Mouse (Mus musculus) ES-Bruce4 (cell line): ENCODE data around the gene Vps53. TPM values are rescaled to one million over a fixed set of nuclear protein-coding genes. Genes with fewer than 3 reads are reported as not detected.

Experiments
- H3K27ac ChIP-seq: 2 replicates; pipeline ENCODE4 v1.5.1; 2012; ENCODE audit warnings: low read length, inconsistent platforms; ENCODE audit not compliant: insufficient read depth
- H3K27me3 ChIP-seq: 2 replicates; pipeline ENCODE4 v1.6.1; 2012; ENCODE audit warnings: mild to moderate bottlenecking, low read length, inconsistent platforms; ENCODE audit not compliant: control insufficient read depth, poor library complexity, insufficient read depth, severe bottlenecking
- H3K36me3 ChIP-seq: 2 replicates; pipeline ENCODE4 v1.6.1; 2012; ENCODE audit warnings: inconsistent platforms, mild to moderate bottlenecking, low read length, moderate library complexity; ENCODE audit not compliant: control insufficient read depth, poor library complexity, insufficient read depth, severe bottlenecking
- H3K4me1 ChIP-seq: one replicate; pipeline ENCODE4 v1.8.1; 2011; ENCODE audit warnings: low read length; ENCODE audit not compliant: control insufficient read depth, insufficient read depth
- H3K4me3 ChIP-seq: 2 replicates; pipeline ENCODE4 v1.5.1; 2011; ENCODE audit warnings: low read depth, mild to moderate bottlenecking, low read length
- H3K9ac ChIP-seq: 2 replicates; pipeline ENCODE4 v1.6.1; 2012; ENCODE audit warnings: low read depth, mild to moderate bottlenecking, inconsistent platforms; ENCODE audit not compliant: poor library complexity, severe bottlenecking
- H3K9me3 ChIP-seq: replicated peaks from 2 replicates; pipeline ENCODE4 v1.6.1; 2012; ENCODE audit warnings: mild to moderate bottlenecking, low read length, inconsistent platforms; ENCODE audit not compliant: control insufficient read depth, poor library complexity, insufficient read depth, severe bottlenecking
- CTCF ChIP-seq: IDR thresholded peaks from one replicate; pipeline ENCODE4 v1.8.1; 2011; ENCODE audit warnings: low read depth, low read length
- EP300 ChIP-seq: IDR thresholded peaks from 2 replicates; pipeline ENCODE4 v1.6.1; 2011; ENCODE audit warnings: low read depth, low read length; ENCODE audit not compliant: insufficient read depth
- POLR2A ChIP-seq: IDR thresholded peaks from one replicate; pipeline ENCODE4 v1.8.1; 2011; ENCODE audit warnings: low read length; ENCODE audit not compliant: insufficient read depth
- polyA plus RNA-seq: library from polyadenylated mRNA; stranded (reverse); fragments of >200 nt; gene quantifications from 2 replicates; pipeline ENCODE4 v1.2.4, GENCODE M21; 2011; ENCODE audit warnings: low read depth; ENCODE audit not compliant: missing spikeins, insufficient read depth, insufficient read length

Vps53 gene
- polyA plus RNA-seq, 1 experiment = 24.3 TPM

DNA sequence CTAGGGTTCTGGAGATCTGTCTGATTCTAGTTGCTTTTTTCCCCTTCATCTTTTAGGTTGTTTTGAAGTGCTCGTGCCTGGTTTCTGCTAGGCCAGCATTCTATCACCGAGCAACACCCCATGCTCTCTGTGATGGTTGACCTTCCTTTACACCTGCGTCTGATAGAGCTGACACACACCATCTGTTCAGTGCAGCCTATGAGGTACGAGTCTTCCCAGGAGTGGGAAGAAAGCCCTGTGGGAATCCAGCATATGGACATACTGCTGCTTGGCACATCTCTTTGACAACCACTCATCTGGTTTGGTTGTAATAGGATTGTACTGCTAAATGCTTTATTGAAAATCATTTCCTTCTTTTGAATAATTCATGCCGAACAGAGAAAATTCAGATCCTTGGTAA, 9.2 kb downstream of the Vps53 start:
- no peak overlapping the region for H3K4me3 ChIP-seq
- peaks cover 3% of the 10 kb centered on the region; the same call in 1 of the 2 replicates for H3K36me3 ChIP-seq
- no peak overlapping the region for H3K9ac ChIP-seq
- no peaks in the 10 kb centered on the region for H3K9me3 ChIP-seq
- H3K27me3 ChIP-seq = no peaks in the 10 kb centered on the region
- no peaks in the 10 kb centered on the region for H3K4me1 ChIP-seq
- no peak overlapping the region for H3K27ac ChIP-seq
- no peak for TF ChIP-seq POLR2A
- TF ChIP-seq CTCF = no peak
- TF ChIP-seq EP300 = no peak

DNA sequence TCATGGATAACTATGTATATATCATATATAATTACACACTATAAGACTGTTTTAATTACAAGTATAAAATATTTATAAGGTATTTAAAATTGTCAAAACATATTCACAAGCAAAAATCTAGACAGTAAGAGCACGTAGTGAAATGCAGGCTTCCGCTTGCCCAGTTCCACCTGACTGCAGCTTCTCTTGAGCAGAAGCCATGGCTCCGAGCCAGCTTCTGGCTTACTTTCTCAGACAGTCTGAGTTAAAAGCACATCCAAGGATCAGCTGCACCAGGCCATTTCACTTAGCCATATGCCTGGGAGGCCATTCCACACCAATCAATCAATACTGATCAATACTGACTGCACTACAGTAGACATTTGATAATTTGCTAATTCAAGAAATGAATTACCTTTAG, 10.5 kb downstream of the Vps53 start:
- H3K4me3 ChIP-seq = no peak overlapping the region
- TF ChIP-seq CTCF = no peak
- no peak for TF ChIP-seq POLR2A
- no peak for TF ChIP-seq EP300
- no peaks in the 10 kb centered on the region for H3K9me3 ChIP-seq
- H3K27me3 ChIP-seq = no peaks in the 10 kb centered on the region
- no peaks in the 10 kb centered on the region for H3K4me1 ChIP-seq
- H3K27ac ChIP-seq = no peak overlapping the region
- H3K9ac ChIP-seq = no peak overlapping the region
- peaks cover 3% of the 10 kb centered on the region; the same call in 1 of the 2 replicates for H3K36me3 ChIP-seq

DNA sequence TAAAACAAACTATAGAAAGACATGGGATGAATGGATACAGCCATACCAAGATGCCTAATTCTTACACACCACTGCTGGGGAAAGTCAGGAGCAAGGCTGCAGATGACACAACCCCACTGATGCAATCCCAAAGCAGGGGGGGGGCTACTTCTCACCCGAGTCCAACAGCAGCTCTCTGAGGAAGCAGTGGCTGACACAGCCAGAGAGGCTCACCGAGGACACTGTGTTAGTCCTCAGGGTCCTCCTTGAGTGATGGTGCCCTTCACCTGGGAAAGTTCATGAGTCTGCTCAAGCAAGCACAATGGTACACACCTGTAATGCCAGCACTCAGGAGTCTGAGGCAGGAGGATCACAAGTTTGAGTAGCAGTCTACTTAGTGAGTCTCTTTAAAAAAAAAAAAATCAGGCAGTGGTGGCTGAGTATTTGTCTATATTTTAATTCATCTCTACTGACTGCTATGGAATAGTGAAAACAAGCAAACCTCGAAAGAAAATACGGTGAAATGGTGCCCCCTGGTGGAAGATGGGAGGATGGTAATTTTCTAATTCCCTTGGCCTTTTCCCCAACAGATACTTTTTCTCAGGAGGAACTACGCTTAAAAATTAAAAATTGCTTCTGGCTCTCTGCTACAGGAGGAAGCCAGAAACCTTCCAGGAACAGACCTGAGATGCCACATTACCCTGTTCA, 12.2 kb downstream of the Vps53 start:
- no peak for TF ChIP-seq POLR2A
- peak; percentile 37 for TF ChIP-seq CTCF
- no peak for TF ChIP-seq EP300
- H3K36me3 ChIP-seq = no peaks in the 10 kb centered on the region
- H3K27me3 ChIP-seq = no peaks in the 10 kb centered on the region
- no peak overlapping the region for H3K9ac ChIP-seq
- H3K4me1 ChIP-seq = no peaks in the 10 kb centered on the region
- no peak overlapping the region for H3K4me3 ChIP-seq
- H3K9me3 ChIP-seq = no peaks in the 10 kb centered on the region
- H3K27ac ChIP-seq = no peak overlapping the region

DNA sequence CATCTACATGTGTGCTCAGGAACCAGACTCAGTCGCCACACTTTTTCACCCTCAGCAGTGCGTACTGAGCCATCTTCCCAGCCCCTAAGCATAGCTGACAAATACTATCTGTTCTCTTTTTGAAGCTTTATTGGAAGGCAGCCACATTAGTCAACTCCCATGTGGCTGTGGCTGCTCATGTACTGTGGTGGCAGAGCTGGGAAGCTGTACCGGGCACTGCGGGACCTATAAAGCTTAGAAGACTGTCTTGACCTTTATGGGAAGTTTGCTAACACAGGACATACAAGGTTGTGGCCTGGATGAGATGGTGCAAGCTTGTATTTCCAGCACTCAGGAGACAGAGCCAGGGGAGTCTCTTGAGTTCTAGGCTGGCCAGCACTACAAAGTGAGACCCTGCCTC, 12.8 kb downstream of the Vps53 start:
- H3K9ac ChIP-seq = no peak overlapping the region
- TF ChIP-seq CTCF (no peak), EP300 (no peak), POLR2A (no peak)
- H3K36me3 ChIP-seq = no peaks in the 10 kb centered on the region
- no peak overlapping the region for H3K27ac ChIP-seq
- H3K27me3 ChIP-seq = no peaks in the 10 kb centered on the region
- H3K4me3 ChIP-seq = no peak overlapping the region
- H3K4me1 ChIP-seq = no peaks in the 10 kb centered on the region
- no peaks in the 10 kb centered on the region for H3K9me3 ChIP-seq

DNA sequence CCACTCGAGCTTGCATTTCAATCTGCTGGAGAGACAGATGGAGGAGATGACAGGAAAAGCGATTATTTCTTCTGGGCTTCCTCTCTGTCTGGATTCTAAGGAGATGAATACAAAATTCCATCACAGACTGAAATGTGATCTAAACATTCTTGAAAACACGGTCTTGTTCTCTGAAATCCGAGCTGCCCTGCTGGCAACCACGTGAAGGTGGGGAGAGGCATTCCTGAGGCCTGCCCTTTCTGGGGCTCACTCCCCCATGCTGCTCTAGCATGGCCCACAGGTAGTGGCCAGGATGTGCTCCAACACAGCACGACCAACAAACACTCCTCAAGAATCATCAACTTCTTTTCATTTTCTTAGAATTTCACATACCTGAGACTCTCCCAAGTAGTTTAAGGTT, 19.2 kb downstream of the Vps53 start:
- no peaks in the 10 kb centered on the region for H3K9me3 ChIP-seq
- TF ChIP-seq EP300 (no peak), POLR2A (no peak), CTCF (no peak)
- H3K4me3 ChIP-seq = no peak overlapping the region
- H3K27me3 ChIP-seq = no peaks in the 10 kb centered on the region
- no peaks in the 10 kb centered on the region for H3K4me1 ChIP-seq
- H3K36me3 ChIP-seq = no peaks in the 10 kb centered on the region
- H3K27ac ChIP-seq = no peak overlapping the region
- H3K9ac ChIP-seq = no peak overlapping the region

DNA sequence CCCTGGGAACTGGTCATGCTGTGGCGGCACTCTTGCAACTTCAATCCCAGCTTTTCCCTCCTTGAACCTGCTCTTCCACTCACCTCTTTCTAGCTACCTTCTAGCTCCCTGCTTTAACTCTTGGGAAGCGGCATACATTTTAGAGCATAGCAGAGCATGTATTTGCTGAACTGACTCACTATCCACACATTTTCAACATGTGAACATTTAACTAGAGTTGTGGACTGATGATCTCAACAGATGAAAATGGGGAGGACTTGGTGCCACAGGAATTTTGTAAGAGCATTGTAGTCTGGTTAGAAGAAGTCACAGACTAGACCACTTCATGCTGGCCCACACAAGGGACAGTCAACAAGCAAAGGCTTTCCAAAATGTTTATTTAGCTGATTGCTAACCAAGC, 21.1 kb downstream of the Vps53 start:
- H3K4me1 ChIP-seq = no peaks in the 10 kb centered on the region
- H3K27me3 ChIP-seq = no peaks in the 10 kb centered on the region

More for the DNA sequence above, 21.1 kb downstream of the Vps53 start:
- Histone ChIP-seq H3K27ac (no peak overlapping the region), H3K36me3 (no peaks in the 10 kb centered on the region), H3K9ac (no peak overlapping the region), H3K4me3 (no peak overlapping the region), H3K9me3 (no peaks in the 10 kb centered on the region)
- TF ChIP-seq EP300 (no peak), CTCF (no peak)
